Mouse (Mus musculus) kidney, adult 11 months (tissue): Measurements from ENCODE around the gene Fkbp2.

Experiments used
- DNase-seq: peaks from one replicate; pipeline ENCODE4 v3.0.0; 2022

Gene Fkbp2

GRCm38 (mm10) chr19:6937541-6938465 is 42.5 kb downstream of the Fkbp2 start:
- peak; percentile 38 for DNase-seq

GRCm38 (mm10) chr19:6936299-6936698 is 44.0 kb downstream of the Fkbp2 start:
- DNase-seq, result no peak

DNA sequence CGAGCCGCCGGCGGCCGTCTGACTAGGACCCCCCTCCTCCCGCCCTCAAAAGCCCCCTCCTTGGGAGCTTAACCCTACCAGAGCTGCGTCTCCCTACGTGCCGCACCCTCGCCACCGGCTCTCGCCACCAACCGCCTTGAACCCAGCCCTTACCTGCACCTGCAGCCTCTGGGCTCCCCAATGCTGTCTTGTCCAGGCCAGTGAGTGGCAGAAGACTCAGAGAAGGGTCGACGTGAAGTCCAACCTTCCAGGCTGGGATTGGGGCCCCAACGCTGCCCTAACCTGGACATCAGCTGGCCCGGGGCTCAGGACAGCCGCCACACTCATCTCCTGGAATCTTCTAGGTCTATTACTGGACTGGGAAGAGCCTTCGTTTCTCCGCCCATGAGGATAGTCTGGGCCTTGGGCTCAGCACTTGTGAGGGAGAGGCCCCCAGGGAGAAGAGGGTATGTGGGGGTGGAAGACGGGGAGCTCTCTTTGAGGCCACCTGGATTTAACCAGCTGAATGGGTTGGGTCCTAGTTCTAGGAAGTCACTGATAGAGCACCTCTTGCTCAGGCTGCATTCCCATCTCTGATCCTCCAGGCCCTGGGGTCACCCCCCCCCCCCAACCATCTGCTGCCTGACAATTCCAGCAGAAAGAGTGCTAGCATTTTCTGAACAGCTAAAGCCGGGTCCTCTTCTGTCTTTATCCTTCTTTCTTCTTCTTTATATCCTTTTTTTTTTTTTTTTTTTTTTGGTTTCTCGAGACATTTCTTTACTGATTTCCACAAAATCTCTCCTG is 45.9 kb downstream of the Fkbp2 start, which contains the start of gene Kcnk4:
Kcnk4 (minus strand) TSS at position 321 of the 783 bp plus-strand sequence.
- no peak for DNase-seq

GRCm38 (mm10) chr19:6933436-6934194 is 46.7 kb downstream of the Fkbp2 start:
- peak; percentile 35 for DNase-seq

GRCm38 (mm10) chr19:6933102-6933435 is 47.2 kb downstream of the Fkbp2 start:
- DNase-seq, result no peak

DNA sequence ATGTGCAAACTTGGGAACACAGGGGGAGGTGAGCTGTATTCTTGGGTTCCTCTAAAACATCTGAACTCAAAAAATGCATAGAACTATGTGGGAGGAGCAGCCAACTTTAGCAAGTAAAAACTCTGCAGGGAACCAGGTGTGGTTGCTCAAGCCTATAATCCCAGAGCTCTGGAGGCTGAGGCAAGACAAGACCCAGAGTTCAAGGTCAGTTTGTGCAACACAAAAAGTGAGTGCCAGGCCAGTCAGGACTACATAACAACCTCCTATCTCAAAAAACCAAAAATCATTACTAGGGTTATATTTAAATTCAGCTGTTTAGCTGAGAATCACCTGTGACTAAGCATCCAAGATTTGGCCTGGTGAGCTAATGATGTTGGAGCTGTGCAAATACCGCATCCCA is 48.3 kb downstream of the Fkbp2 start:
- no peak for DNase-seq

DNA sequence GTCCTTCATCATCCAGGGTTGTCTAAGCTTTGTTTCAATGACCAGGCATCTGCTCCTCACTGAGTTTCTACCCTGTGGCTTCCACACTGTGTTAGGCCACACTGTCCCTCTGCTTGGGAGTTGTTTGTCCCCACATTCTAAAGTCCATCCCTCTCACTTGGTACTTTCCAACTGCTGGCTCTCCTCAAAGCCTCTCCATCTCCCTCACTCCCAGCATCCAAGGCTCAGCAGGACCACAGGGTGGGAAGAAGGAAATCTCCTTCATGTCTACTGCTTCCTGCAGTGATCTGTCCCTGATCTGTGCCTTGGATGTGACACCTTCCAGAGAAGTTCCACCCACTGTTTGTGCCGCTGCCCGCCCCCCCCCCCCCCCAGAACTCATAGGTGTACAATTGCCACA is 49.3 kb downstream of the Fkbp2 start:
- DNase-seq, result no peak

GRCm38 (mm10) chr19:6928080-6928479 is 52.2 kb downstream of the Fkbp2 start:
- no peak for DNase-seq
